17 mouse cellular contexts compared by ENCODE assay signal in the genomic region with DNA sequence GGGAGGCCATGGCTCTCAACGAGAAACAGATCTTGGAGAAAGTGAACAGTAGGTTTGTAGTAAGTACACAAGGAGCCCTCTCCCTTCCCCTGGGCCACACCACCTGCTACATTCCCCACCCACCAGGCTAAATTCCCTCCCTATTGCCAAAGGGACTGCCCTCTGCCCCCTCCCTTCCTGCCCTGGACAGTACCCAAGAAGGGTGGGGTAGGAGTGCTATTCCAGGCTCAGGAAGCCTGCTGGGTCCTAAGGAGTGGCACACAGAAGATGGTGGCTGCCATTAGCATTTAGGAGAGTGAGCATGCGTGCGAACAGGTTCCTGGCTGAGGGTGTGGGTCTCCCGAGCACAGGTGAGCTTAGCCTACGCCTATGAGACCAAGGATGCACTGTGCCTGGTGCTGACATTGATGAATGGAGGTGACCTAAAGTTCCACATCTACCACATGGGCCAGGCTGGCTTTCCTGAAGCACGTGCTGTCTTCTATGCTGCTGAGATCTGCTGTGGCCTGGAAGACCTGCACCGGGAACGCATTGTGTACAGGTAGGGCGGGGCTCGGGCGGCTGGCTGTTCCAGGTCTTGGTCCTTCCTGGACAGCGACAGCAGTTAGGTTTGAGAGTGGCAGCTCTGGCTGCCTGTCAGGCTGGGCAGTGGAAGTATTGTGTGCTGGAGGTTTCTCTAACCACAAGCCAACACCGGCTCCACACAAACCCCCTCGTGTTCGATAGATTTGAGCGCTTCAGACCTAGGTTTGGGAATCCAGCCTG. TPM values are rescaled to one million over a fixed set of nuclear protein-coding genes. Genes with fewer than 3 reads are reported as not detected.
A peak's percentile ranks its signal among the peaks of the same experiment; 100 is the strongest.
DNase-seq lines count a peak whose midpoint lies in the region; ATAC-seq and TF ChIP-seq lines count a peak whose summit lies in the region.
"Had no signal": no experiment of that assay in that cellular context is flagged by ENCODE, and none has a peak within 500 bp of the region (broad histone marks: within the 10 kb centered on the region; RNA-seq: fewer than 3 reads in every experiment).

No protein-coding gene starts in this region.

- TF ChIP-seq CTCF in kidney, adult 2 months (conservative IDR thresholded peaks at IDR 0.05; ENCODE audit: insufficient read depth, insufficient read length, low read depth, low read length) = no peak

- H3K4me2 ChIP-seq in kidney, embryonic 15.5 days = no peak overlapping the region
- no peak overlapping the region for H3K4me2 ChIP-seq in intestine, embryonic 16.5 days (ENCODE audit: low read depth, low read length)
- H3K4me2 ChIP-seq: limb, embryonic 12.5 days; midbrain, embryonic 15.5 days had no signal

- intact Hi-C loops in left cerebral cortex, postnatal 14 days (cut with DNase I) = no loop called here

- no peaks in the 10 kb centered on the region for H3K9me3 ChIP-seq in kidney, embryonic 15.5 days (replicated peaks)
- no peaks in the 10 kb centered on the region for H3K9me3 ChIP-seq in intestine, embryonic 16.5 days (ENCODE audit: control insufficient read depth, low read length)
- H3K9me3 ChIP-seq: forebrain, embryonic 10.5 days; limb, embryonic 12.5 days; midbrain, embryonic 15.5 days had no signal

- H3K4me1 ChIP-seq in kidney, adult 2 months (ENCODE audit: control insufficient read depth, insufficient read depth, low read length) = no peaks in the 10 kb centered on the region
- peaks cover 16% of the 10 kb centered on the region for H3K4me1 ChIP-seq in kidney, embryonic 15.5 days
- H3K4me1 ChIP-seq in intestine, embryonic 16.5 days (ENCODE audit: control insufficient read depth, insufficient read depth, low read length) = peaks cover 10% of the 10 kb centered on the region

- H3K36me3 ChIP-seq in kidney, adult 2 months (ENCODE audit: control insufficient read depth, insufficient read depth, low read length) = no peaks in the 10 kb centered on the region
- peaks cover 81% of the 10 kb centered on the region for H3K36me3 ChIP-seq in kidney, embryonic 15.5 days
- peaks cover 22% of the 10 kb centered on the region for H3K36me3 ChIP-seq in intestine, embryonic 16.5 days (ENCODE audit: control insufficient read depth, insufficient read depth, low read length)

- DNase-seq in cerebellum, postnatal 10 days = peak; percentile 53 to 57
- DNase-seq in cerebellum, adult 11 months = no peak
- DNase-seq in kidney, adult 2 months = peak; percentile 66
- peak; percentile 78 for DNase-seq in lung, postnatal 36 days
- DNase-seq in left cerebral cortex, postnatal 14 days (ENCODE audit: low spot score in 2 of 2) = no peak
- no peak for DNase-seq in layer of hippocampus, postnatal 14 days (ENCODE audit: low spot score in 2 of 2)
- DNase-seq: liver, postnatal 0 days; thymus, postnatal 14 days had no signal

- H3K9ac ChIP-seq in kidney, embryonic 15.5 days = no peak overlapping the region
- no peak overlapping the region for H3K9ac ChIP-seq in intestine, embryonic 16.5 days (ENCODE audit: low read depth, low read length)
- H3K9ac ChIP-seq: limb, embryonic 12.5 days; liver, postnatal 0 days; midbrain, embryonic 15.5 days had no signal

- H3K27me3 ChIP-seq in kidney, adult 2 months (replicated peaks; ENCODE audit: control insufficient read depth, insufficient read depth, low read length) = no peaks in the 10 kb centered on the region
- H3K27me3 ChIP-seq in kidney, embryonic 15.5 days = no peaks in the 10 kb centered on the region
- no peaks in the 10 kb centered on the region for H3K27me3 ChIP-seq in intestine, embryonic 16.5 days (replicated peaks; ENCODE audit: control insufficient read depth, insufficient read depth, low read length)
- H3K27me3 ChIP-seq: limb, embryonic 12.5 days; midbrain, embryonic 15.5 days had no signal

- no peak overlapping the region for H3K4me3 ChIP-seq in kidney, adult 2 months (ENCODE audit: insufficient read depth, low read depth, low read length)
- no peak overlapping the region for H3K4me3 ChIP-seq in kidney, embryonic 15.5 days (replicated peaks)
- no peak overlapping the region for H3K4me3 ChIP-seq in intestine, embryonic 16.5 days (ENCODE audit: low read length)
- H3K4me3 ChIP-seq: forebrain, embryonic 10.5 days; limb, embryonic 12.5 days; midbrain, embryonic 15.5 days had no signal

- 87% methylated on average over 16 of the region's 16 CpGs for WGBS in kidney, adult 2 months
- 96% methylated on average over 16 of the region's 16 CpGs for WGBS in kidney, embryonic 15.5 days
- 86% methylated on average over 16 of the region's 16 CpGs for WGBS in intestine, embryonic 16.5 days

- no peak for TF ChIP-seq POLR2A in kidney, adult 2 months (IDR thresholded peaks at IDR 0.05; ENCODE audit: low read depth, low read length)

- no peak overlapping the region for H3K27ac ChIP-seq in kidney, adult 2 months (ENCODE audit: insufficient read depth, low read depth, low read length)
- H3K27ac ChIP-seq in kidney, embryonic 15.5 days = no peak overlapping the region
- no peak overlapping the region for H3K27ac ChIP-seq in intestine, embryonic 16.5 days (ENCODE audit: low read length)
- H3K27ac ChIP-seq: forebrain, embryonic 10.5 days; limb, embryonic 12.5 days; midbrain, embryonic 15.5 days had no signal

- no peak for ATAC-seq in kidney, embryonic 15.5 days (replicated peaks; ENCODE audit: low FRiP score)
- ATAC-seq in intestine, embryonic 16.5 days = peak; percentile 36; the same call in 1 of the 2 replicates
- ATAC-seq: liver, postnatal 0 days; midbrain, embryonic 15.5 days had no signal

RNA-seq across cellular contexts. Expression of a gene that starts 7.1 kb away (rescaled TPM):
- polyA plus RNA-seq in kidney, adult 2 months (2012; rRNA removed) = 23.4 and 27.4 TPM in 2 replicates
- 41.6 and 45.9 TPM in 2 replicates for polyA plus RNA-seq in kidney, embryonic 15.5 days (2015; fragmentation: Nextera tagmentation; extraction: Ambion mirVana)
- 13.6 and 16.2 TPM in 2 replicates for polyA plus RNA-seq in intestine, embryonic 16.5 days (2015; fragmentation: Nextera tagmentation; extraction: Ambion mirVana)
- total RNA-seq in left cerebral cortex, postnatal 14 days (2021) = 10 to 100 TPM; 67.5 to 67.8 TPM
- total RNA-seq in layer of hippocampus, postnatal 14 days (2021) = 10 to 100 TPM; 74.2 to 76.8 TPM

RNA-seq across cellular contexts. Expression of a gene that starts 12.1 kb away (rescaled TPM):
- 0.64 and 0.81 TPM in 2 replicates for polyA plus RNA-seq in kidney, adult 2 months (2012; rRNA removed)
- polyA plus RNA-seq in kidney, embryonic 15.5 days (2015; fragmentation: Nextera tagmentation; extraction: Ambion mirVana) = 0.70 and 0.75 TPM in 2 replicates
- 0.10 and 0.18 TPM in 2 replicates for polyA plus RNA-seq in intestine, embryonic 16.5 days (2015; fragmentation: Nextera tagmentation; extraction: Ambion mirVana)
- total RNA-seq in left cerebral cortex, postnatal 14 days (2021) = 100 to 1,000 TPM in 1 of 2 experiments, 10 to 100 TPM in 1; 98.9 to 104 TPM
- total RNA-seq in layer of hippocampus, postnatal 14 days (2021) = 10 to 100 TPM; 89.9 to 92.7 TPM
- polyA plus RNA-seq: liver, postnatal 0 days had no signal

RNA-seq across cellular contexts. Expression of a gene that starts 25.4 kb away (rescaled TPM):
- 0.03 and 0.07 TPM in 2 replicates for polyA plus RNA-seq in kidney, adult 2 months (2012; rRNA removed)
- polyA plus RNA-seq in kidney, embryonic 15.5 days (2015; fragmentation: Nextera tagmentation; extraction: Ambion mirVana) = 0.59 and 2.1 TPM in 2 replicates
- 1.1 and 4.0 TPM in 2 replicates for polyA plus RNA-seq in intestine, embryonic 16.5 days (2015; fragmentation: Nextera tagmentation; extraction: Ambion mirVana)
- under 1 TPM in 1 of 2 experiments, not detected in 1; 0.30 TPM for total RNA-seq in left cerebral cortex, postnatal 14 days (2021)
- under 1 TPM; 0.32 to 0.69 TPM for total RNA-seq in layer of hippocampus, postnatal 14 days (2021)
- total RNA-seq: ES-E14; heart, postnatal 10 days had no signal
- polyA plus RNA-seq: embryonic facial prominence, embryonic 11.5 days; forebrain, embryonic 10.5 days; limb, embryonic 12.5 days; neural tube, embryonic 14.5 days had no signal

RNA-seq across cellular contexts. Expression of a gene that starts 35.9 kb away (rescaled TPM):
- 16.9 and 21.0 TPM in 2 replicates for polyA plus RNA-seq in kidney, adult 2 months (2012; rRNA removed)
- polyA plus RNA-seq in kidney, embryonic 15.5 days (2015; fragmentation: Nextera tagmentation; extraction: Ambion mirVana) = 168 and 193 TPM in 2 replicates
- 88.4 and 91.2 TPM in 2 replicates for polyA plus RNA-seq in intestine, embryonic 16.5 days (2015; fragmentation: Nextera tagmentation; extraction: Ambion mirVana)
- 100 to 1,000 TPM; 326 to 327 TPM for total RNA-seq in left cerebral cortex, postnatal 14 days (2021)
- total RNA-seq in layer of hippocampus, postnatal 14 days (2021) = 100 to 1,000 TPM; 335 to 353 TPM

RNA-seq across cellular contexts. Expression of a gene that starts 36.9 kb away (rescaled TPM):
- not detected in 2 replicates for polyA plus RNA-seq in kidney, adult 2 months (2012; rRNA removed)
- polyA plus RNA-seq in kidney, embryonic 15.5 days (2015; fragmentation: Nextera tagmentation; extraction: Ambion mirVana) = not detected in 2 replicates
- polyA plus RNA-seq in intestine, embryonic 16.5 days (2015; fragmentation: Nextera tagmentation; extraction: Ambion mirVana) = not detected in 2 replicates
- total RNA-seq in left cerebral cortex, postnatal 14 days (2021) = under 1 TPM in 1 of 2 experiments, not detected in 1; 0.70 TPM
- total RNA-seq in layer of hippocampus, postnatal 14 days (2021) = not detected
- total RNA-seq: ES-E14; heart, postnatal 10 days had no signal
- polyA plus RNA-seq: embryonic facial prominence, embryonic 11.5 days; forebrain, embryonic 10.5 days; limb, embryonic 12.5 days; liver, postnatal 0 days had no signal

Comparison
In these comparisons a context has a peak if more than half of its experiments do, and no peak if none do; other contexts are left out.
1. DNase-seq: peak in cerebellum, postnatal 10 days (2 of 2), kidney, adult 2 months (single experiment) and lung, postnatal 36 days (single experiment); none in cerebellum, adult 11 months (single experiment), left cerebral cortex, postnatal 14 days (0 of 2) and layer of hippocampus, postnatal 14 days (0 of 2).